Mouse (Mus musculus): Measurements from ENCODE around the gene Gm49321.

DNA sequence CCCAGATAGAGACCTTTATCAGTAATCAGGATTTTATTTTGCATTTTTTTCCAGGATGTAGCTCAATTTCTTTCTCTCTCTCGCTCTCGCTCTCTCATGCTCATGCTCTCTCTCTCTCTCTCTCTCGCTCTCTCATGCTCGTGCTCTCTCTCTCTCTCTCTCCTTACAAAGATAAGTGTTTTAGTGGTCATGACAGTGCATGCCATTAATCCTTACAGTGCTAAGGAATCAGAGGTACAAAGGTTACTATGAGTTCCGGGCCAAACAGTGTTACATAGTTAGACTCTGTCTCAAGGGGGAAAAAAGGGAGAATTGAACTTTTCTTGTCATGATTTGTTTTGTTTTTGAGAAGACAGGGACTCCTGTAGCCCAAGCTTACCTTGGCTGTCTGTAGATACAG lies 42.2 kb downstream of the Gm49321 start:
- TF ChIP-seq CTCF (IDR thresholded peaks at IDR 0.05; ENCODE audit: low read depth) (no peak), EP300 (IDR thresholded peaks at IDR 0.05; ENCODE audit: low read depth) (no peak)
